Mouse (Mus musculus): ENCODE data around the gene Zdhhc21. TPM values are rescaled to one million over a fixed set of nuclear protein-coding genes. Genes with fewer than 3 reads are reported as not detected.

Zdhhc21 gene
- total RNA-seq, 1 experiment from 2014 or later = 13.4 TPM

- no peak for ATAC-seq (replicated peaks; ENCODE audit: insufficient number of reproducible peaks, low FRiP score, low TSS enrichment, poor library complexity, severe bottlenecking)
Observed at GRCm38 (mm10) chr4:82867731-82868445, 8.1 kb upstream of the Zdhhc21 start.

GRCm38 (mm10) chr4:82867111-82867510 lies 7.4 kb upstream of the Zdhhc21 start:
- ATAC-seq (replicated peaks; ENCODE audit: insufficient number of reproducible peaks, low FRiP score, low TSS enrichment, poor library complexity, severe bottlenecking) = no peak

- ATAC-seq (replicated peaks; ENCODE audit: insufficient number of reproducible peaks, low FRiP score, low TSS enrichment, poor library complexity, severe bottlenecking) = no peak
Observed at GRCm38 (mm10) chr4:82864974-82865699, 5.4 kb upstream of the Zdhhc21 start.

GRCm38 (mm10) chr4:82863316-82863715 lies 3.6 kb upstream of the Zdhhc21 start:
- ATAC-seq (replicated peaks; ENCODE audit: insufficient number of reproducible peaks, low FRiP score, low TSS enrichment, poor library complexity, severe bottlenecking) = no peak

GRCm38 (mm10) chr4:82861451-82861850 lies 1.7 kb upstream of the Zdhhc21 start:
- no peak for ATAC-seq (replicated peaks; ENCODE audit: insufficient number of reproducible peaks, low FRiP score, low TSS enrichment, poor library complexity, severe bottlenecking)

- no peak for ATAC-seq (replicated peaks; ENCODE audit: insufficient number of reproducible peaks, low FRiP score, low TSS enrichment, poor library complexity, severe bottlenecking)
Observed at GRCm38 (mm10) chr4:82860566-82860965, 808 bp upstream of the Zdhhc21 start.

- ATAC-seq (replicated peaks; ENCODE audit: insufficient number of reproducible peaks, low FRiP score, low TSS enrichment, poor library complexity, severe bottlenecking) = no peak
Observed at GRCm38 (mm10) chr4:82858431-82859010, 1.2 kb downstream of the Zdhhc21 start.

GRCm38 (mm10) chr4:82856986-82857385 lies 2.8 kb downstream of the Zdhhc21 start:
- no peak for ATAC-seq (replicated peaks; ENCODE audit: insufficient number of reproducible peaks, low FRiP score, low TSS enrichment, poor library complexity, severe bottlenecking)

- no peak for ATAC-seq (replicated peaks; ENCODE audit: insufficient number of reproducible peaks, low FRiP score, low TSS enrichment, poor library complexity, severe bottlenecking)
Observed at GRCm38 (mm10) chr4:82853809-82854208, 5.9 kb downstream of the Zdhhc21 start.

- ATAC-seq (replicated peaks; ENCODE audit: insufficient number of reproducible peaks, low FRiP score, low TSS enrichment, poor library complexity, severe bottlenecking) = no peak
Observed at GRCm38 (mm10) chr4:82848552-82849234, 11.1 kb downstream of the Zdhhc21 start.

- no peak for ATAC-seq (replicated peaks; ENCODE audit: insufficient number of reproducible peaks, low FRiP score, low TSS enrichment, poor library complexity, severe bottlenecking)
Observed at GRCm38 (mm10) chr4:82837526-82838240, 22.1 kb downstream of the Zdhhc21 start.

GRCm38 (mm10) chr4:82831155-82831554 lies 28.6 kb downstream of the Zdhhc21 start:
- ATAC-seq (replicated peaks; ENCODE audit: insufficient number of reproducible peaks, low FRiP score, low TSS enrichment, poor library complexity, severe bottlenecking) = no peak

- no peak for ATAC-seq (replicated peaks; ENCODE audit: insufficient number of reproducible peaks, low FRiP score, low TSS enrichment, poor library complexity, severe bottlenecking)
Observed at GRCm38 (mm10) chr4:82829429-82829828, 30.3 kb downstream of the Zdhhc21 start.

- no peak for ATAC-seq (replicated peaks; ENCODE audit: insufficient number of reproducible peaks, low FRiP score, low TSS enrichment, poor library complexity, severe bottlenecking)
Observed at GRCm38 (mm10) chr4:82827001-82827400, 32.8 kb downstream of the Zdhhc21 start.

GRCm38 (mm10) chr4:82817833-82818232 lies 41.9 kb downstream of the Zdhhc21 start:
- no peak for ATAC-seq (replicated peaks; ENCODE audit: insufficient number of reproducible peaks, low FRiP score, low TSS enrichment, poor library complexity, severe bottlenecking)

- ATAC-seq (replicated peaks; ENCODE audit: insufficient number of reproducible peaks, low FRiP score, low TSS enrichment, poor library complexity, severe bottlenecking) = no peak
Observed at GRCm38 (mm10) chr4:82816351-82816750, 43.4 kb downstream of the Zdhhc21 start.

GRCm38 (mm10) chr4:82815296-82815695 lies 44.5 kb downstream of the Zdhhc21 start:
- ATAC-seq (replicated peaks; ENCODE audit: insufficient number of reproducible peaks, low FRiP score, low TSS enrichment, poor library complexity, severe bottlenecking) = no peak

GRCm38 (mm10) chr4:82813356-82813755 lies 46.4 kb downstream of the Zdhhc21 start:
- ATAC-seq (replicated peaks; ENCODE audit: insufficient number of reproducible peaks, low FRiP score, low TSS enrichment, poor library complexity, severe bottlenecking) = no peak

- no peak for ATAC-seq (replicated peaks; ENCODE audit: insufficient number of reproducible peaks, low FRiP score, low TSS enrichment, poor library complexity, severe bottlenecking)
Observed at GRCm38 (mm10) chr4:82807811-82808210, 51.9 kb downstream of the Zdhhc21 start.
